Mouse (Mus musculus) CD4-positive helper T cell, adult 2 months (primary cell): ENCODE data around the gene Sim1.

Experiments used
- DNase-seq: peaks from one replicate; pipeline ENCODE4 v3.0.0-alpha.2; 2012; ENCODE audit warnings: low read depth, missing footprints, low spot score

The Sim1 gene

DNA sequence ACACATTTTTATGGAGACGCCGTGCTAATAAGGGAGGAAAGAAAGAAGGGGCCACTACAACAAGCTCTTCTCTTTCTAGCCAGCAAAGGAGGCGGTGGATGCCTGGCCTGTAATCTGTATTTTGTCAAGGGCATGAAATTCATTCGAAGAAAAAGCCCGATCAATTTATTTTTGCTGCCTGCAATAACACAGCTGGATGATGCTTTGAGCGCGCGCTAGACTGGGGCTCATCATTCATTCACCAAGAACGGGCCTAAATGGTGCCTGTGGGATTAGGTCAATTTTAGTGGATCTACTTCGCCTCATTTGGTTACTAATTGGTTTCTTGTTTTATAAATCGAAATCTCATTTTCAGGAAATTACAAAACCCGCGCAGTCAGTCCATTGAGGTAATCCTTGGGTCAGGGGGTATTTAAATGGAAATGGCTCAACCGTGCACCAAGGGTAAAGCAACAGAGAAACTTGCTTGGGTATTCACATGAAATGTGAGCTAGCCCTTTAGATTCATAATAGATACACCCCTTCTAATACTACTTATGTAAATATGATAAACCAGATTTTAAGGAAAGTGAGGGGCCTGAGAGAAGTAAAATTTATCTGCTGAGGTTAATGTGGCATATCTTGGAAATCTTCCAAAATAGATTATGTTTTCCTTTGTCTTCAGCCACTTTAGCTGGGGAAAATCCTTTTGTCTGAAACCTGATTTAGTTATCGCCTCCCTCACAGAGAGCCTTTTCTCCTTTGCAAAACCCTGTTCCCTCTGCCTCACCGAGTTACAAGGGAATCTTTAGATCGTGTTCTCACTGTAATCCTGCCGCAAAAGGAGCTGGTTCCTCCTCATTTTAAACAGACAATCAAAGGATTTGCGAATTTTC is 7.3 kb downstream of the Sim1 start:
- DNase-seq: no peak

DNA sequence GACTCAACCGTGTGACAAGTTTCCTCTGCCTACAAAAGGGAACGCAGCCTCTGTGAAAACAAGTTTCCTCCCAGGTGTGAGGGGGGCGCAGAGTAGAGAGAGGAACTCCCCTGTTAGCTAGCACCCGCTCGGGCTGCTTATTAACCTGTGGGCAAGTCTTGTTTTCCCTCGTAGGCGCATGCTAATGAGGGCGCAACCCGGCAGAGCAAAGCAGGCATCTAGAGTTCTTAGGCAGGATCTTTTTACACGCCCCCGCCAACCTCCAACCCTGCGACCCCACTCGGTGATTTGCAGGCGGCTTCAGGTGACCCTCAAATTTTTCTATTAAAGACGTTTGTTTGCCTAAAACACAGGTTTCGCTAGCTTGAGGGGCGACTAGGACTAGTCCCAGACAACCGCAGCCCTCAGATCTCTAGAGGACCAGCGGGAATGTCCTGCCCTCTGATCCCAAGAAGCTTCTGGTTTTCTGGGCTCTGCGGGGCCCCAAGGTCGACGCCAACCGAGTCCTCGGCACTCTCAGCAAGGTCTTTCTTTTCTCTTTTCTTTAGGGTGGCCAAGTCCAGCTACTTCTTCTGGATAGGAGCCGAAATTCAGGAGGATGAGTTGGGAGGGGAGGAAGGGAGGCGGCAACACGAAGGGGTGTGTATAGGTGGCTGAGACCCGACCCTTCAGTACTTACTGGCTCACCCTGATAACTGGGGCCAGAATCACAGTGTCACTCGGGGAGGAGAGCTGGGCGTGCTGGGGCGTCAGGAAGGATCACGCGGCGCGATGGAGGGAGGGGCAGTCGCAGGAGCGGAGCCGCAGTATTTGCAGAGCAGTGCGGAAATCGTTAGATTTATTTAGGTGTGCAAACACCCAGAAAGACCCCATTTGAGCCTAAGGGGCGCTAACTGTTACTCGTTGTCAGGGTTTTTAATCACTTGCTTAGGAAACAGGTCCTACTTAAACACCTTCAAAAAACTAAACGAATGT is 8.5 kb downstream of the Sim1 start:
- DNase-seq: no peak

DNA sequence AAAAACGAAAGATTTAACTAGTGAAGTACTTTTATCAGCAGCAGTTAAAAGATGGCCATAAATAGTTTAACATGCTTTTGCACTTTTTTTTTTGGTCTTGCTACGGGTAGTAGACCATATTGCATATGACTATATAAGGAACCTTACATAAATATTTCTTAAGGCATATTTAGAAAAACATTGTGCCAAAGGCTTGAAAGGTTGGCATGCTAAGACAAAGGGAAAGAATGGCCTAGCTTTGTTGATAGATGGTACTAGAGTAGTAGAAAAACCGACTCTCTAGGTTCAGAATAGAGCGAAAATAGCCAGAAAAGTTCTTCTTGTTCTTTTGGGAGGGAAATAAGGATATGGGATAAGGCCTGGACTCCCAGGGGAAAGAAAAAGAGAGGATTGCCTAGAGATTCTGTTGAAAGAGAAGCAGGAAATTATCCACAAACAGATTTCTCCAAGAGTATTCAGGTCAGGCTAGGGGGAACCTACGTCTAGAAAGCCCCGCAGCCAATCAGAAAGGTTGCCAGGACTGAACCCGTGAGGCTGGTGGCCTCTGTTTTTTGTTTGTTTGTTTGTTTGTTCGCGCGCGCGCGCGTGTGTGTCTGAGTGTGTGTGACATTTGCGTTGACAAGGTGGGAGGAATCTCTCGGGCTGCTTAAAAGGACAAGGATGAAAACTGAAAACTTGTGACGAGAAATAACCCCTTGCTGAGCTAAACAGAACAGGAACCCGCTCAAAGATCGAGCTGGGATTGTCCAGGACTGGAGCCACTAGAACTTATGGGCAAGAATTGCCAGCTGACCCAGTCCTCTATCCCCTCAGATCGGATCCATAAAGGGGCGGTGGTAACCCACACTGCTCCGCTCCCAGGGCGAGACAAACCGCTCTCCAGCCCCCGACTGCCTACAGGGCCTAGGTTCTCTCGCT is 9.6 kb downstream of the Sim1 start:
- no peak for DNase-seq

DNA sequence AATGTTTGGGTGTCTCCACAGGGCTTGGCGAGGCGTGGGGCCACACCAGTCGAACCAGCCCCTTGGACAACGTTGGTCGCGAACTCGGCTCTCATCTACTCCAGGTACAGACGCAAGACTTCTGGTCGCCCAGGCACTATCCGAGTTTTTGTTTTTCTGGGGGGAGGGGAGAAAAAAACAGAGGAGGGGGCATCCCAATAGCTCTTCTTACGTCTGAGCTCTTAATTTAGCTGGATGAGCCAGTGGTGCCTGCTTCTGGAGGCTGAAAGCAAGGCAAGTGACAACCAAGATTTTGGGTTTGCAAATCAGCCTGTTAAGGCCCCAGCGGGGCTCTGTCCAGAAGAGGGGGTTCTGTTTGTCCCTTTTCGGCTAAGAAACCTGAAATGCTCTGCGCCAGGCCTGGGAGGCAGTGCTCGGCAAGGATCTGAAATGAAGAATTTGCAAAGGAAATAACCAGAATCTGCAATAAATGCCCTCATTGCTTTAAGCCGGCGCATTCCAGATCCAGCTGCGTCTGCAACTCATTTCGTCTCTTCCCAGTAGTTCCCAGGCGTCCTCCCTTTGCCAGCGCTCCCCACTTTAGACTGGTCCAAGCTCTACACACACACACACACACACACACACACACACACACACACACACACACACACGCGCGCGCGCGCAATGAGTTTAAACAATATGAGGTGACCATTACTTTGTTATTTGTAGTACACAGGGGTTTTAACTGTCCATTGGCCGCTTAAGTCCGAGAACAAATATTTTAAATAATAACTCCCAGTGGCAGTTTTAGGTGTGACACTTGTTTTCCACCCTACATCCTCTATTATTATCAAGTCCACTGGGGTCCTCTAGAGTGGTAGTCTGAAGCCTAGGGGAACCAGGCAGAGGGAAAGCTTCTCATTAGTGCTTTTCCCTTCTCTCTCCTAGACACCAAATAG is 10.5 kb downstream of the Sim1 start:
- DNase-seq: no peak

DNA sequence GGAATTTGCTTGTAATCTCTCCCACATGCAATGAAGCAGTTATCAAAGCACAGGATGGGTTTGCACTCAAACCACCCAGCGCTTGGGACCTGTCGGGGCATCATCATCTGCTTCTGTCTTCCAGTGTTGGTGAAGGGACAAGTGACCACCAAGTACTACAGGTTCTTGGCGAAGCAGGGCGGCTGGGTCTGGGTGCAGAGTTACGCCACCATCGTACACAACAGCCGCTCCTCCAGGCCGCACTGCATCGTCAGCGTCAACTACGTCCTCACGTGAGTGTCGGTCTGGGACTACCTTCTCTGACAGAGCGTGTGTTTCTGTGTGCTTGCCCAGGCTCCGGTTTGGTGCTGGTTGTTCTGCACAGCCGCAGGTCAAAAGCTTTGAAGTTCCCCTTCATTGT is 15.8 kb downstream of the Sim1 start:
- DNase-seq: no peak

DNA sequence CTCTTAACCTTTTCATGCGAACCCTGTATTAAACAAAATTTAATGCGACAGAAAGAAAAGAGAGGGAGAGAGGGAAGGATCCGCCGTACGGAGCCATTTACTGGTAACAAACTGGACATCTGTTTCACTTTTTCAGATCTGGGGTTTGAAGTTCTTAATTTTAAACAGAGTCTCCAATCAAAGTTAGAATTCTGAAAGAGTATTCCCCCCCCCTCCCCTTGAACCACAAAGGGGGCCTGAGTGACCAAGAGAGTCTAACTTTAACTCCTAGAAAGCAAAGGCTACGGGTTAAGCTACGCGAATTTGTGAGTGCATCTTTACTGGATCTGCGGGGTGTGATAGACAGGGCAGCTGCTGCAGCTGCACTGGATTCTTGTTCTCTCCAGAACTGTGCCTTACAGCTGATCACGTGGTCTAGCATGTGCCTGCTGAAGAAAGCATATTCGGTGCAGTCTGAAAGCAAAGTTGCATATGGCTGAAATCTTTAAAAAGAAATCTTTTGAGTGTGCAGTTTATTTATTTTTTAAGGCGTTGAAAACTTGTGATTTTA is 16.4 kb downstream of the Sim1 start:
- DNase-seq: no peak

DNA sequence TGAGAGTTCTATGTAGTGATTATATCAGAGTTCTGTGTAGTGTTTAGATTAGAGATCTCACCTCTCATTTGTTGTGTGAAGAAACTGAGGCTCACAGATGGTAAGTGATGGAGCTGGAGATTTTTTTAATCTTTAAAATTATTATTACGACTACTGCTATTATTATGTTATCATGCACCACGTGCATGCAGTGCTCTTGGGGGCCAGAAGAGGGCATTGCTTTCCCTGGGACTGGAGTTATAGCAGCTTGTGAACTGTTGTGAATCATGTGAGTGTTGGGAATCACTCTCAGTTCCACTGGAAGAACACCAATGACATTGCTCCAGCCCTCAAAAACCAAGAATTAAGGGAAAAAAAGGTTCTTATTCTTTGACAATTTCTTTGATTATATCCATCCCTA is 21.1 kb downstream of the Sim1 start:
- no peak for DNase-seq

DNA sequence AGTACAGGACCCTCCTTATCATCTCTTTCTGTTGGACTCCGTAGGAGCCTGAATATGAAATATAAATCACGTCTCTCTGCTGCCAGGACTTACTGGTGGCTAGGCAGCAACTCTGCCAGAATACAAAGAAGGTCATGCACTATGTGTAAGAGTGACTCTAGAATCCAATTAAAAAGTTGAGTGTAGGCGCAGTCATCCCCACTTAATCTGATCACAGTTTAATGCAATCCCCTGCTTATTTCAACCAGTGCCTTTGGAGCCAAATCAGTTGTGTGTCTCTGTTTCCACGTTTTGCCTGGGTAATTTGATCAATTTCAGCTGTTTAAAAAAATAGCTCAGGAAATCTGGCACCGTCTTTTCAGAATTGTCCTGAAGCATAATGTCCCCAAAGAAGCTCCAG is 34.7 kb downstream of the Sim1 start:
- DNase-seq: no peak

DNA sequence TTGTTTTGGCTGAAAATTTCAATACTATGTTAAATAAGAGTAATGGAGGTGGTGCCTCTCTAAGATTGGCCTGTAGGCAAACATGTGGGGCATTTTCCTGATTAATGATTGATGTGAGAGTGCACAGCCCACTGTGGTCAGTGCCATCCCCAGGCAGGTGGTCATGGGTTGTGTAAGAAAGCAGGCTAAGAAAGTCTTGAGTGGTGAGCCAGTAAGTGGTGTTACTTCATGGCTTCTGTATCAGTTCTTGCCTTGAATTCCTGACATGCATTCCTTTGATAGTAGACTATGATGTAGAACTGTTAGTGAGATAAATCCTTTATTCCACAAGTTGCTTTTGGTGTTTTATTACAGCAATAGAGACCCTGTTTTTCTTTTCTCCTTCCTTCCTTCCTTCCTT is 41.1 kb downstream of the Sim1 start:
- no peak for DNase-seq

DNA sequence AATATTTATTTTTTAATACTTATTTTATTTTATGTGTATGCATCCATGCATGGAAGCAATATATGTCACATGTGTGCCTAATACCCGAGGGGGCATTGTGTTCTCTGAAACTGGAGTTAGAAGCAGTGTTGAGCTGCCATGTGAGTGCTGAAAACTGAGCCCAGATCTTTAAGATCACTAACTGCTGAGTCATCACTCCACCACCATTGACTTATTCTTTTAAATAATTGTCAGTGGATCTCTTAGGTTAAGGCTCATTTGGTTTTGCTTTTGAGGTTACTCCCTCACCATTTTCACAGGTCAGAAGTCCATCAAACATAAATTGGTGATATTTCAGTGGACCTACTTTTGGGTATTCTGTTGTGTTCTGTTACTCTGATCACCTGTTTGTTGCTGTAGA is 79.1 kb downstream of the Sim1 start:
- no peak for DNase-seq

DNA sequence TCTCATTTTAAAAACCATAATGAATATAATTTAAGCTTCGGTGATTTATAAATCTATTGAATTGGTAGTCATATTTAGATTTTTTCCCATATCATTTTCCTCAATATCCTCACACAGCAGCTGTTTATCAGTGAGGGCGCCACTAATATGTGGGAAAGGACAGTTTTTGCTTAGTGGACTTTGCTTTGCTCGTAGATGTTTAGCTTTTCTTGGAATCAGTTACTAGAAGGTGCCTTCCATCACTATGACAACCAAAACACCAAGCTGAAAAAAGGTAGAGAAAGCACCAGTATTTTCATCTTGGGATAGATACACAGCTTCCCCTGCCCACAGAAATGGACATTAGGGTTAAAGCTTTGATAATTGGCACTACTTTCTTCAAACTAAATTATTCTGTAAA is 87.3 kb downstream of the Sim1 start:
- DNase-seq: no peak

DNA sequence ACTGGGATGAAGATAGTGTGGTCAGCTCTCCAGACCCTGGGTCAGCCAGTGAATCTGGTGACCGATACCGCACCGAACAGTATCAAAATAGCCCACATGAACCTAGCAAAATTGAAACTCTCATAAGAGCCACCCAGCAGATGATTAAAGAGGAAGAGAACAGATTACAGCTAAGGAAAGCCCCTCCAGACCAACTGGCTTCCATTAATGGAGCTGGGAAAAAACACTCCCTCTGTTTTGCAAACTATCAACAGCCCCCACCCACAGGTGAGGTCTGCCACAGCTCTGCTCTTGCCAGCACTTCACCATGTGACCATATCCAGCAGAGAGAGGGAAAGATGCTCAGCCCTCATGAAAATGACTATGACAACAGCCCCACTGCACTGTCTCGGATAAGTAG is 89.1 kb downstream of the Sim1 start:
- DNase-seq: no peak

DNA sequence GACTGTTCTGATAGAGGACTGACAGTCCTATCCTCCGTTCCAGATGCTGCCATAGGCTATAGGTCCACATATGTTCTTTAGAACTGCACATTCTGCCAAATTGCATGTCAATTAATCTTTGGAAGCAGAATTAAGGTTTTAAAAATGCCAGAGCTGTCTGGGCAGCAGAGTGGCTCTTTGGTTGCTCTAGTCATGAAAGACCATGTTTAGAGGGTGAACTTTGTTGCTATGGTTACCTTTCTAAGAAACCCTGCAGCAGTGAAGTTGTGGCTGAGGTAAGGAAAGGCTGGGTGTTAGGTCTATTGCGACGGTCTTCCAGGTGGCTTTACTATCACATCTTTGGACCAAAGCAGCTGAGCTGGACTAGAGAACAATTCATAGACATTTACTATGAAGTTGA is 113.2 kb downstream of the Sim1 start:
- no peak for DNase-seq

DNA sequence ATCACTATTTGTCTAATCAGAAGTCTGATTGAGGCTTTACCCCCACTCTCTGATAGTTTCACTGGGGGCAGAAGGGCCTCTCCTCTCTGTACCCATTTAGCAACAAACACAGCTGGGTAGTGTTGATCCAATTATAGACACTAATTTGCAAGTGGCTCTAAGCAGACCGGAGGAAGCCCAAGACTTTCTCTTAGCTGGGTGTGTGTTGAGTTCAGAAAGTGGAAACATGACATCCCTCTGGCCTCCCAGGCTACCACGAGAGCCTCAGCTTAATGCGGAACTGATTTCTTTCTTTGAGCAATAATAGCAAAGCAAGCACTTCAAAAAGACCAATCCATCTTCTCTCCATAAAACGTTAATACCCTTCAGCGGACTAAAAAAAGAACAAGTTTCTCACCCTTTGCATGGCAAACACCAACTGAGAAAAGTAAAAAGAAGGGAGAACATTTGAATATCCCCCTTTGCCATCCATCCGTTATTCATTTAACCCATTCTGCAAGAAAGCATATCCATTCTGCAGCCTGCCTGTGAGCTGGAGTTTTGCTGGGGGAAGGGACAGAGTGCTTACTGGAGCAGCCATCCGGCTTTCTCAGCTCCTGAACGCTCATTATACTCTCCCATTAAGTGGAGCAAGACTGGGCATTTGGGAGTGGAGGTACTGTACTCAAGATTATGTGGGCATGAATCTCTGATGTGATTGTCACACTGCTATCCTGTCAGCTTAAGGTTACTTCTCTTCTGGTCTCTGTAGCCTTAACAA is 117.0 kb downstream of the Sim1 start:
- DNase-seq: no peak

DNA sequence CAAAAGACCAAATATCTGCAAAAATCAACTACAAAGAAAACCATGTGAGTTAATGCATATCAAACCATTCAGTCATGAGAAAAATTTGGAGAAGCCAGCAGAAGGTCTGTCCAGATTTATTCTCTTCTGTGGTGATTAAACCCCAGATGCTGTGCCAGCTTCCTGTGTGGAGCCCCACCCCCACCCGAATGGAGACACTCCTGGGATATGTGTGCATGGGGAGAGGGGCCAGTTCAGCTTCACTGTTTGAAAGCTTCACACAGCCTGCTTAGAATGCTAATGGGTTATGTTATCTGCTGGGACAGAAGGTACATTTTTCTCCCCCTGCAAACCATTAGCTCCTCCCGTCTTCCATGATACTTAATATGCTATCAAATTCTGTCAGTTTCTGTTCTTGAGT is 120.3 kb downstream of the Sim1 start:
- DNase-seq: no peak

DNA sequence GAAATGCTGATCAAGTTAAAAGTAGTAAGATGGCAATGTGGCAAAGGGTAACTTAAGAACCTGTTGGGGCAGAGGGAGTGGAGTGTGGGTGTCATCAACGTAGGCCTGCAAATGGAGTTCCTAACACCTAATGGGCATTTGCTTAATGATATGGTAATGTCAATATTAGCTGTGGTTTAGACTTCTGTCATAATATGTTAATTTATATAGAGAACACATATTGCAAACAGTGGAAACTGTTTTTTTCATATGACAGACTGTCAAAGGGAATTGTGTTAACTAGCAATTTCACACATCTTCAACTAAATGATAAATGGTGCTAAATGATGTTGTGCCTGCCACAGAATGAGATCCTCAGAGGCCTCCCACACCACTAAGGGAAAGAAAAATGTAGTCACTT is 120.8 kb downstream of the Sim1 start:
- no peak for DNase-seq

DNA sequence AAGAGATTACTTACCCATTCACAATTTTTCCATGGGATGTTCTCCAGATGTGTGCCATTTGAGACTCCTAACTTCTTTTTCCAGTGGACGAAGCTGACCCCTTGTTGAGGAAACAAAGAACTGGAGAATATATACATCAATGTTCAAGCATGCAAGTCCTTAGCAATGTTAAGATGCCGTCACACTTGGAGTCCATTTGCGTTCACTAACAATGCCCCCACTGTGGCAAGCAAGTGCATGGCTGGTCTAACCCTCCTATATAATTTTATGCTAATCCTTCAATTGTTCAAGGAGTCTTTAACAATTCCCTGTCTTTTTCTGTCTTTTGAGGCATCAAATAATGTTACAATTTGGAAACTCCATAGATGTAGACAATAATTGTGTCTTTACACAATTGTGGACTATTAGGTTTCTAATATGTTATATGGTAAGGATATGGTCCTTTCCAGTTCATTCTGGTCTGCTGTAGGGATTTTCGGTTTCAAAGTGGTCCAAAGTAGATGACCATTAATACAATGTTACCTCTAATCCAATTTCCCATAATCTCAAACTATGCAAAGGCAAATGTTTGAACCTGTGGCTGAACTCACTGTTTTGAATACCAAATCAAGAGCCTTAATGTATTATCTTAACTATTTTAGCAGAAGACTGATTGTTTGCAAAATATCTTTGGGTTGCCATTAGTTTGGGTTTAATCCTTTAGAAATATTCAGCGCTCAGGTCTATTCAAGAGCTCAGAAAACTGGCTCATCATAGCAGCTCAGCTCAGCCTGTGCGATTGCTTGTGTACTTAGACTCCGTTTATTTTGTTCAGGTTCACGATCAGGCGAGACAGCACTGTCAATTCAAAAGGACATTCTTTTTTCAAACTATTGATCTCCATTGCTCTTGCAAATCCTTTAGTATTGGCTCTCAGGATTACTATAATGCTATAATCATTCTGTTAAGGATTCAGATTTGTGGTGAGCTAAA is 129.0 kb downstream of the Sim1 start:
- DNase-seq: no peak
